Mouse (Mus musculus): ENCODE results near the gene Rnf224.
A peak's percentile ranks its signal among the peaks of the same experiment; 100 is the strongest.

The Rnf224 gene

DNA sequence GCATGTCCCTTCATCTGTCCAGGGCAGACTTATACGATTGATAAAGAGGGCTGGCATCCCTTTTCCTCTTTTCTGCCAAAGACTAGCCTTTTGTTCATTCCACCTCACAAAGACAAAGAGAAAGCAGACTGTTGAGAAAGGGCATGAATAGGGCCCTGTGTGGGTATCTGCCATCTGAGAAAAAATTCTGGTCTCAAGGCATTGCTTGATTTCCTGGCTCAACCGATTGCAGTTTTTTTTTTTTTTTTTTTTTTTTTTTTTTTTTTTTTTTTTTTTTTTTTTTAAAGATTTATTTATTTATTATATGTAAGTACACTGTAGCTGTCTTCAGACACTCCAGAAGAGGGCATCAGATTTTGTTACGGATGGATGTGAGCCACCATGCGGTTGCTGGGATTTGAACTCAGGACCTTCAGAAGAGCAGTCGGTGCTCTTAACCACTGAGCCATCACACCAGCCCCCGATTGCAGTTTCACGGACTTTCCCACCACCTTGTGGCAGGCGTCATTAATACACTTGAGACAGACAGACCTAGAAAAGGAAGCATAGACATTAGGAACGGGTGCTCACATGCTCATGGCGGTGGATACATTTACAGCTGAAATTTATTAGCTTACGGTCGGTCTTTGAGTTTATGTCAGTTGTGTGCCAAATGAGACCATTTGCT lies 20.0 kb upstream of the Rnf224 start:
- peak; percentile 57 to 75 for DNase-seq (ENCODE audit: low spot score in 2 of 2)

DNA sequence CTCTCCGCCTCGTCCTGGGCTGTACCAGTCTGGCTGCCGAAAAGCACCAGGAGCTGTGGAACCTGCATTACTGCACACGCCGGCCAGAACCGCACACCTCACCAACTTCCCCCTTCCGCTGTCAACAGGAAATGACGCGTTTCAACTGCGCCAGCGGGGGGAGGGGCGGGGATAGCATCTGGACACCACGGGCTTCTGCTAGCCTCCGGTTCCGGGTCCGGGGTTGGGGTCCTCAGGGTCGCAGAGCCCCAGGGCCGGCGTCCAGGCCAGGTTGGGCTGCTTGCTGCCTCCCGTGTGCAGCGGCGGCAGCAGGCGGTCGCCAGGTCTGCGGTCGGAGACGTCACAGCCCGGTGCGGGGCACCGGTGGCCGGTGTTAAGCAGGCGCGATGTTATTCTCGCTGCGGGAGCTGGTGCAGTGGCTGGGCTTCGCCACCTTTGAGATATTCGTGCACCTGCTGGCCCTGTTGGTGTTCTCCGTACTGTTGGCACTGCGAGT lies 18.7 kb upstream of the Rnf224 start, which contains the start of gene Tmem203:
Gene Tmem203 (plus strand): TSS at position 156 of the 496 bp plus-strand sequence.
- DNase-seq (ENCODE audit: low spot score in 2 of 2) = peak; percentile 86 to 88

DNA sequence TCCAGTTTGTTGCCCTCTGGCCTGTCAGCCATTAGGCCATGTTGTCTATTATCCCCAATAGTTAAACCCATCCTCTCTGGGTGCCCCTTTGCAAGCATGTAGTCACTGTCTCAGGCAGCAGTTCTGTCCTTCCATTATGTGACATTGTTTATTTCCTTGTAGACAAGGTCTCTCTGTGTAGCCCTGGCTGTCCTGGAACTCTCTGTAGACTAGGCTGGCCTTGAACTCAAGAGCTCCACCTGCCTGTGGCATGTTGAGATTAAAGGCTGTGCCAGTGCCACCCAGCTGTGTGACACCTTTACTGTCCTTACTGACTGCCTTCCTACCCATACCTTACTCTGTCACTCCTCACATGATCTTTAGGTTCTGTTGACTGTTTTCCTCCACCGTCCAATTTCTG lies 15.7 kb upstream of the Rnf224 start:
- DNase-seq (ENCODE audit: low spot score in 2 of 2) = no peak

DNA sequence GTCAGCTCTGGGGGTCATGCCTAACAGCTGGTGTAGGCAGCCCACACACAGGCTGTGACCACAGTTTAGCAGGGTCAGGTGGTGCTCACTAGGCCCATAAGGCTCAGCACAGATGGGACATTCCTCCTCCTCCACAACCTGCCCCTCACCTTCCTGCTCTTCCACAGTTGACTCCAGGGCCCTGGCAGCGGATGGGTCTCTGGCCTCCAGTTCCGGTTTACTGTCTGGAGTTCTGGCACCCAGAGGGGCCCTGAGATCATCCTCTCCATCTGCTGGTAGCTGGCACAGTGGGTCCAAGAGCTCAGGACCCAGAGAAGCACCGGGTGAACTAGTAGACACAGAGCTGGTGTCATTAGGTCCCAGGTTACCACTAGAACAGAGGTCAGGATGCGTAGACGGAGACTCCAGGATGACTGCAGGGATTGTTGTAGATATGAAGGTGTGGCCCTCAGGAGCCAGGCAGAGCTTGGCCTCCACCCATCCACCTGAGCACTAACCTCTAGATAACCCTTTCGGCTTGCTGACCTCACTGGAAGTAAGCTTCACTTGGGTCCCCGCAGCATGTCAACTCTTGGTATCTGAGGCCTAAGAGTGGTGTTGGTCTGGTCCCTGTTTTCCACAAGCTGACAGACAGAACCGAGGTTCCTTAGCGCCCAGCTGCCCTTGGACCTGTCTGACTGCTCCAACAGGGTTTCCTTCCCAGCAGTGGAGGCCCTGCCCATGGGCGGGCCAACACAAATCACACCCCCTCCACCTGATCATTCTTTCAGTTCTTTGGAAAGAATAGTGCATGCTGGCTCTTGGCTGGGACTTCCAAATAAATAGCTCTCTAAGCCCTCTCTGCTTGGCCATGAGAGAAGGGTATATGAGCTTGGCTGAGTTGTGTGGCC lies 9.8 kb upstream of the Rnf224 start, which contains the start of gene AL732309.1:
Gene AL732309.1 (minus strand): TSS at position 681 of the 890 bp plus-strand sequence.
- DNase-seq (ENCODE audit: low spot score in 2 of 2) = no peak

DNA sequence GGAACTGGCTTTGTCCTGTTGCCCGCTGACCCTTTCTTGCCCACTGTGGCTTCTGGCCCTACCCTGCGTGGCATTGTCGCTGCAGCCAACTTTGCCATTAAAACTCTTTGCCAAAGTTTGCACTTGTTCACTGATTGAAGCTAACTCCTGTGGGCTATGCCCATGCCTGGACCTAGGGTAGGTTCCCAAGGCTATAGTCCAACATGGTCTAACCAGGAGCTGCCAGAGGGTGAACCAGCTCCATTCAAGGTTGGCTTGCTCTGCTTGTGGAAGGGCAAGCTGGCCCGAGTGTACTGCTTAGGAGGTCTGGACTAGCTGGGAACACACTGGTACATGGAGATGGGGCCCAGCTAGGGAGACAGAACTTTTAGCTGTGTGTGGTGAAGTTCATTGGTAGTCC lies 7.6 kb upstream of the Rnf224 start:
- DNase-seq (ENCODE audit: low spot score in 2 of 2) = no peak

DNA sequence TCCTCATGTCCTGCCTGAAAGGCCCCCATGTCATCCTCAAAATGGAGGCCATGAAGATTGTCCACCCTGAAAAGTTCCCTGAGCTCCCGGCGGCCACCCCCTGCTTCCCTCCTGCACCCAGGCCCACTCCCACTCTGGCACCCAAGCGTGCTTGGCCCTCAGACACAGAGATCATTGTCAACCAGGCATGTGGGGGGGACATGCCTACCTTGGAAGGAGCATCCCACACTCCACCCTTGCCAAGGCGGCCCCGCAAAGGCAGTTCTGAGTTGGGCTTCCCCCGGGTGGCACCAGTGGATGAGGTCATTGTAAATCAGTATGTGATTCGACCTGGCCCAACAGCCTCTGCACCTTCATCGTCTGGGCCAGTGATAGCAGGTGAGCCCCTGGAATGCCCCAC lies 6.8 kb upstream of the Rnf224 start:
- no peak for DNase-seq (ENCODE audit: low spot score in 2 of 2)

DNA sequence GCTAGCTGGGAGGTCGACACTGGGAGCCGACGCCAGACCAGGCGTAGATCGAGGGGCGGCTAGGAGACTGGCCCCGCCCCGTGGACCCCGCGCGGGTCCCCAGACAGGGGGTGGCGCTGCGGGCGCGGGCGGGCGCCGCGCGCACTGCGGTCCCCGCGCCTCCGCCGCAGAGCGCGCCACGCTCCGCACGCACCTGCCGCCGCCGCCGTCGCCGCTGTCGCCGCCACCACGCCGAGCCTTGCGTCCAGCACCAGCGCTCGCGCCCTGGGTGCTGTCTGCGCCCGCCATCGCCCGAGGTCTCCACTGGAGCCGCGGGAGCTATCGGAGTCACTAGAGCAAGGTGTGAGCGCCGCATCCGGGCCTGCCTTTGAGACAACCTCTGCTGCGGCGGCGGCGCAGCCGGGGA lies 5.5 kb upstream of the Rnf224 start, which contains the start of the genes Rnf208 and Cysrt1:
Gene Rnf208 (plus strand): TSS at position 155 of the 406 bp plus-strand sequence.
Gene Cysrt1 (minus strand): TSS at position 352 of the 406 bp plus-strand sequence.
- DNase-seq (ENCODE audit: low spot score in 2 of 2) = no peak

DNA sequence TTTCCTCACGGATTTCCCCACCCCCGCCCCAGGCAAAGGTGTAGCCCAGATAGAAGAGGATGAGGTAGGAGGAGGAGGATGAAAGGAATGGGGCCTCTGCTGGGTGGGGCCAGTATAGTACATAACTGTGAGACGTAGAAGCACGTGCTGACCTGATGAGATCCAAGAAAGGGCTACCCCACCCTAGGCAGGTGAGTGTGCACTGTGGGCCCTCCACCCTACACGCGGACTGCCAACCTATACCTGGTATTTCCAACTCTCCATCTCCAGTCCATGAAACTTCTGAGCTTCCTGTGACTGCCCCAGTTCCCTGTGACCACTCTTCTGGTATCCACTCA lies 4.8 kb upstream of the Rnf224 start:
- DNase-seq (ENCODE audit: low spot score in 2 of 2) = no peak

DNA sequence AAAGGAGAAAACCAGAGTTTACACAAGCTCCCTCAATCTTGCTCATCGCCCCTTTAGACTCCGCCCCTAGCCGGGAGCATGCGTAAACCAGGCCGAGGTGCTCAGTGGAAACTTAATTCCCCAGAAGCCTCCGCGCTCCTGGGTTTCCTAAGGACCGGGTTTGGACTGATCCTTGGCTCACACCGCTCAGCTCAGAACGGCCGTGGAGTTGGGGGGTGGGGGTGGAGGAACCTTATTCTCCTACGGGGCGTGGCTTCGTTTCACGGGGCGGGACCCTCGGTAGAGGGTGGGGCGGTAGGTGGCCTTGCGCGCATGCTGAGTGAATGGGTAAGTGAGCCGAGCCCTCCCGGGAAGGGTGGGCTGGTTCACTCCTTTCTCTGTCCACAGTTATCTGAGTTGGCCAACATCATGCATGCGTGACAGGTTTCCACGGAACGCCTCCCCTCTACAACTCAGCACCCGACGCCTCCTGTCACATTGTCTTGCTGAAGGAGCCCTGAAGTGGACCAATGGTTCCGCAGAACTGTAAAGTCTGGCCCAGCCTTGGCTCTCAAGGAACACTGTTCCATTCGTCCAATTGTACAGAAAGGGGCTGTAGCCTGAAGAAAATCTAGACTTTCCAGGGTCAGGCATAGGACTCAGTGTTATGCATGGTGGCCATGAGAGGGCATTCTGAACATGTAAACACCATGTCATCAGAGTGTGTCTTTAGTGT lies 4.3 kb upstream of the Rnf224 start:
- peak in 1 of 2 experiments; percentile 18 for DNase-seq (ENCODE audit: low spot score in 2 of 2)

DNA sequence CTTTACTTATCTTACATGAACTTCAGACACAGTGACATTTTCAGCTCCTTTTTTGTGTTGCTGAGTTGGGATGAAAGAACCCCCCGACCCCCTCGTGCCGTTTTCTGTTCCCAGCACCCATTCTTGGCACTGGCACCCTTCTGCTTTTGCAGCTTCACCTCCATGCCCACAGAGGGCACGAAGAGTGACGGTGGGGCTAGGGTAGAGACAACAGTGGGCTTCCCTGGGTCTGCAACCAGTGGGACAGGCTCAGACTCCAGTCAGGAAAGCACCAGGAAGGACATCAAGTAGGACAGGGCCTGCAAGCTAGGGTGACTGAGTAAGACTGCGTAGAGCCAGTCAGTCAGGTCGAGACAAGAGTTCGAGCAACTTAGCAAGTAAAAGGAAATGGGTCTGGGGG lies 3.7 kb upstream of the Rnf224 start:
- DNase-seq (ENCODE audit: low spot score in 2 of 2) = no peak

DNA sequence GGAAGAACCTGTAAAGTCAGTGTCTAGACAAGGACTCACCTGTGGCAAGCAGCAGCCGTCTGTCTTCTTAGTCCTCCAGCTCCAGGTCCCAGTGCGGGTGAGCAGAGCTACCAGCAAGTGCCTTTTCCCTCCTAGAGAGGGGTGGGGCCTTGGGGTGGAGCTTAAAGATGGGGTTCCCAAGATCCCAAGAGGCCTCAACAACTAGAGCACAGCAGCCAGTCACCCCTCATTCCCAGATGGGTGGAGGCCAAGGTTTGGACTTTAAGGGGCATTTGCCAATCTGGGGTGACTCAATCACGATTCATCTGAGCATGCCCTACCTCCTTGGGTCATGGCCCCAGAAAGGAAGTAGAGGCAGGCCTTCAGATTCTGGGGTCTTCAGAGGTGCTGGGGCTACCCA lies 3.2 kb upstream of the Rnf224 start:
- DNase-seq (ENCODE audit: low spot score in 2 of 2) = no peak

DNA sequence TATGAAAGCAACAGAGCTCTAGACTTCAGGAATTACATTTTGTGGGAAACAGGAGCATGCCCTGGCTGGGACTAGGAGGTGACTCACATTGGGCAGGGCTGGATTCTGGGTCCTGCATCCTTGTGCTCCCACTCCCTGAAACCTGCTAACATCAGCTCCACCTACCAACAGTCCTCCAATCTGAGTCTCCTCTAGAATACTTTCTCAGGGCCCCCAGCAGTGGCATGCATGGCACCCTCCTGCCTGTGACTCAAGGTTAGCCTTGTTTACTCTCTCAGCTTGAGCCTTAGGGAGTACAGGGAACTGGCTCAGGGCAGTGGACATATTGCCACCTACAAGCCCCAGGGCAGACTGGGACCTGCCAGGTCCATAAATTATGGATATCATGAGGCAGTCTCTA lies 1.5 kb upstream of the Rnf224 start:
- no peak for DNase-seq (ENCODE audit: low spot score in 2 of 2)

DNA sequence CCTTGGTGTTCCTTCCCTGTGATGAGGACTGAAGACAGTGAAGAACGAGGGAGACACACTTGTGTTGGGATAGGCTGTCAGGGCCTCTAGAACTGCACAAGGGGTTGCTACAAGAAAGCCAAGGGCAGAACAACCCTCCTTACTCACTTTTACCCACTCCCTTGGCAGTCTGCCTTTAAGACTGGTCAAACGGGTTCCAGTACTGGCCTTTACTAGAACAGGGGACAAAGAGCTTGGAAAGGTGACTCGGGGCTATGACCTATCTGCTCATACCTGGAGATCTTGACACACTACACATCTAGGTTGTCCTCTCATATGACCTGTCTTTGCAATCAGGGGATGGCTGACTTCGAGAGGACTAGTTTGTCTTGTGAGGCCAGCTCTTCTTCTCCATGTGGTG lies 935 bp upstream of the Rnf224 start:
- no peak for DNase-seq (ENCODE audit: low spot score in 2 of 2)

DNA sequence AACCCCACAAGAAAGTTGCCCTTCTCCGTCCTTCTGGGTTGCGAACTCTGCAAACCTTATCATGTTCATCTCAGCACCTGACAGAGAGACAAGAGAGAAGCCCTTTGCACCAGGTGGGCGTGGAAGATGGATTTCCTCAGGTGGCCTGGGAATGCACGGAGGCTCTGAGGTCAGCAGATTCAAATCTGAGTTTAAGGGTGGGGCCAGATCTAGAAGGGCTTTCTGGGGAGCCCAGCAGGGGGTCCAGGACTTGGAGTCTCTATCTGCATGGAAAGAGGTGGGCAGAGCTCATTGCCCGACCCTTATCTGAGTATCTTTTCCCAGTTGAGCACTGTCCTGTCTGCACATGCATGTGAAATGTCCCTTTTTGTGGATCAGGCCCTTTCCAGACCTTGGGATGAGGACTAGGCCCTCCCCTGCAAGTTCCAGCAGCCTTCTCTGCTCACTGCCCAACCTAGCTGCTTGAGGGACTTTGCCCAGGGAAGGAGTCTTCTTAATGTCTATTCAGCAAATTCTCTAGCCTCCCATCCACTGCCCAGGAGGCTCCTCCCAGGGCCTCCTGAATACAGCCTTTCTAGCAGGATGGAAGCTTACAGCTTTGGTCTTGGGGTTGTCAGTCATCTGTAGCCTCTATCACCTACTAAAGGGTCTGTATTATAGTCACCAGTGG lies 1.9 kb downstream of the Rnf224 start:
- no peak for DNase-seq (ENCODE audit: low spot score in 2 of 2)

DNA sequence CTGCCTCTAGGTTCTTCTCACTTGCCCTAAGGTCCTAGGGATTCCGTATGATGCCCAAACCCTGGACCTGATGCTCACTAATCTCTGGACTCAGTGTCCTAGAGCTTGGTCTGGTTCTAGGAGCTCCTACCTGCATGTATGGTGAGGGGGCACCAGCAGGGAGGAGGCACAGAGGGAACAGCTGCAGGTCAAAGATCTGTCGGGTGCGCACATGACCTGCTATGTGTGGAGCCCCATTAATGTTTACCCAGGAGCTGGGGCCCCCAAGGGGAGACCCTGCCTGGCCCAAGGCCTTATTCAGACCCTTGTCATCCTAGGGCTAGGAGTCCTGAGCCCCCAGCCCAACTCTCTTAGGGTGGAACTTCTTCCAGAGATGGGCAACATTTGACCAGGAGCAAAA lies 2.5 kb downstream of the Rnf224 start, which contains the start of gene Slc34a3:
Gene Slc34a3 (minus strand): TSS at position 315 of the 400 bp plus-strand sequence.
- no peak for DNase-seq (ENCODE audit: low spot score in 2 of 2)

DNA sequence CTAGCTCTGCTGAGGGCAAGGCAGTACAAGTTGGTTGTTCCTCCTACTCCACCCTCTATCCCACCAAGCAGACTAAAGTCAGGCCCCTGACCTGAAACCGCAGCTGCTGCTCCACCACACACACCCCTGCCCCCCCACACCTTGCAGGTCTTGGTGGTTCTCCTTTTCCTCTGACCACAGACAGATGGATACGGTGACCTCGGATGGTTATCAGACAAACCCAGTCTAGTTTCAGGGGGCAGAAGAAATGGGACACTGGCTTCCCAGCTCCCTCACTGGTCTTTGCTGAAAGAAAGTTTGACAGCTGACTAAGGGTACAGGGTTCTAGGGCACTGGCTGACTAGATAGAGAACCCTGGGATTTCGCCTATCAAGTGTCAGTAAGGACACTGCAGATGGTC lies 3.2 kb downstream of the Rnf224 start:
- no peak for DNase-seq (ENCODE audit: low spot score in 2 of 2)

DNA sequence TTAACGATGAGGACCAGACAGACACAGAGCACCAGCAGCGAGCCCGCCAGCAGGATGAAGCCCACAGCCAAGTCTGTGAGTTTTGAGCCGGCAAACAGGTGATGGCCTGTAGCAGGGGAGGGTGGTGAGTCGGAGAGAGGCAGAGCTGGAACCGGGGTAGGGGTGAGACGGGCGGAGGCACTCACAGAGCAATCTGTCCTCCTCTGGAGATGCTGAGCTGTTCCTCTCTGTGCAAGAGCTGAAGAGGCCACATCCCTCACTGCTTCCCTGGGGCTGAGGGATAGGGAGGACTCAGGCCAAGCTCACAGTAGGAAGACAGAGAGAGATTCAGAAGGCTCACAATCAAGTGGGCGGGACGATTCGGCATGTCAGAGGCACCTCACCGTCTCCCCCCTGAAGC lies 5.5 kb downstream of the Rnf224 start:
- no peak for DNase-seq (ENCODE audit: low spot score in 2 of 2)

DNA sequence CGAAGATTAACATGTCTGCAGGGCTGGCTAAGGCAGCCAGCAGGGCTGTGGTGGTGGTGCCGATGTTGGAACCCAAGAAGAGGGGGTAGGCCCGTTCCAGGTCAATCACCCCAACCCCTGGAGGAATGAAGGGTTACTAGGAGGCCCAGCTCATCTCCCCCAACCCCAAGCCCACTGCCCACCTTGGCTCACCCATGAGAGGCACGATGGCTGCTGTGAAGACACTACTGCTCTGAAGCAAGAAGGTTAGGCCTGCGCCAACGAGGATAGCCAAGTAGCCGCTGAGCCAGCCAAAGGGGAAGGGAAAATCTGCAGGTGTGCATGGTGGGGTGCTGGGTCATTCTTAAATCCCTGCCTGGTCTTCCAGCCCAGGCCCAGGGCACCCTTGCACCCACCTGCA lies 6.0 kb downstream of the Rnf224 start:
- DNase-seq (ENCODE audit: low spot score in 2 of 2) = no peak

DNA sequence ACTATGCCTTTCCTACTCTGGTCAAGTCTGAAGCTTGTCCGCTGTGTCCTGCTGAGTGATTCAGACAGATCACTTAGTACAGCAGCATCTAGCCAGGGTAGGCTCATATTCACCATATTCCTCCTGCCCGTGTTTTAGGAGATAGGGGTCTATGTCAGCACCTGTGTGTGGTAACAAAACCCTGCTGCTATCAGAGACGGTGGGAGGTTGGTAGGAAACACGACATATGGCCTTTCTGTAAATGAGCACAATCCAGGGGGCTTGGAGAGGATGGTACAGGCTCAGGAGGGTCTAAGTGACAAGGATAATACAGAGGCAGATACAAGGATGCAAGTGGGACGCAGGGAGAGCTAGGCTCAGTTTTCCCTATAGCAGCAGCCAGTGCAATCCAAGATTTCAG lies 7.0 kb downstream of the Rnf224 start:
- no peak for DNase-seq (ENCODE audit: low spot score in 2 of 2)

DNA sequence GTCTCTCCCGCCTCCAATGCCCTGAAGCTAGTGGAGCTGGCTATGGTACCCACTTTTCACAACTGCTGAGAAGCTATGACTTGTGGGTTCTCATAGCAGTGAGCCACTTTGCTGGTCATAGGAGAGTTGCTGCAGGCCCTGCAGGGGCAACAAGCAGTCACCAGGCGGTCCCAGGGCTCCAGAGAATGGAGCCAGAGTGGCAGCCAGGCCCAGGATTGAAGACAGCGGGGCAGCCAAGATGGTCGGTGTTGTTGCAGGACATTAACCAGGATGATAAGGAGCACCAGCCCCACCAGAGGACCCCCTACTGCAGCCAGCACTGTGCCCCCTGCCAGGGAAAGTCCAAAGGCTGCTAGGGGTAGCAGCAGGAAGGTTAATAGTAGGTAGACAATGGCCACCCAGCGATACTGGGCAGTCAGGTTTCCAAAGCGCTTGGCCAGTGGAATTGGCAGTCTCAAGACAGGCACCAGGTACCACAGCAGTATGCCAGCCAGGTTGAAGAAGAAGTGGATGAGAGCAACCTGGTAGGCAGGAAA lies 7.5 kb downstream of the Rnf224 start:
- DNase-seq (ENCODE audit: low spot score in 2 of 2) = no peak

DNA sequence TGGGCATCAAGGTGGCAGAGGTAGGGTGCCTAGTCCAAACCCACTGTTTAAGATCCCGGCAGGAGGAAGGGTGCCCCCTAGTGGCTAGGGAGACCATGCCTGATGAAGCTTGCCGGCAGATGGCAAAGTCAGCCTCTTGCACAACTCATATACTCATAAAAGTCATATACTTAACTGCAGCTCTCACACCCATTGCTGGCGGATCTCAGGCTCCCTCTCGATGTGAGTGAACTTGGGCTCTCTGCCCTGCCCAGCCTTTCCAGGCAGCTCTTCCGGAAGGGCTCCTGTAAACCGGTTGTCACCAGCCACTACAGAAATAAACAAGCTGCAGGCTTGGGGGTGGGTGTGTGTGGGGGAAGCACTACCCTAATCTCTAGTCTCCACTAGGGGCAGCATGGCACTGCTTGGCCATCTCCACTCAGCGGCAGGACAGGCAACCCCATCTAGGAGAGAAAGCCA lies 8.1 kb downstream of the Rnf224 start:
- peak; percentile 91 for DNase-seq (ENCODE audit: low spot score in 2 of 2)

Data from natural killer cell, adult 2 months (primary cell).